In genomic region chr10:128505974-128506373, GRCm38 (mm10) we compare ENCODE assay signal across 1 mouse cellular context.
TF ChIP-seq lines count a peak whose summit lies in the region.

No protein-coding gene starts in this region.

TF ChIP-seq in MEL, 35 proteins besides CTCF, POLR2A, EP300 and RAD21:
- TF ChIP-seq USF1 (IDR thresholded peaks at IDR 0.05; ENCODE audit: low read depth, low read length) (no peak), E2F4 (IDR thresholded peaks at IDR 0.05; ENCODE audit: borderline replicate concordance, low read depth, low read length) (no peak), NELFE (IDR thresholded peaks at IDR 0.05; ENCODE audit: low read depth, low read length) (no peak), KAT2A (conservative IDR thresholded peaks at IDR 0.05; ENCODE audit: low read depth, low read length) (no peak), GABPA (IDR thresholded peaks at IDR 0.05; ENCODE audit: low read depth, low read length) (no peak), MYC (IDR thresholded peaks at IDR 0.05; ENCODE audit: low read depth, low read length) (no peak), ZKSCAN1 (IDR thresholded peaks at IDR 0.05; ENCODE audit: low read depth, low read length) (no peak), MXI1 (IDR thresholded peaks at IDR 0.05; ENCODE audit: low read depth, low read length) (no peak)
TF ChIP-seq in MEL: peak in this region for 0.
